Mouse (Mus musculus): ENCODE results near the gene Fgfr2. TPM values are rescaled to one million over a fixed set of nuclear protein-coding genes. Genes with fewer than 3 reads are reported as not detected.

Fgfr2 gene
- polyA plus RNA-seq, 1 experiment, result 3.0 TPM

DNA sequence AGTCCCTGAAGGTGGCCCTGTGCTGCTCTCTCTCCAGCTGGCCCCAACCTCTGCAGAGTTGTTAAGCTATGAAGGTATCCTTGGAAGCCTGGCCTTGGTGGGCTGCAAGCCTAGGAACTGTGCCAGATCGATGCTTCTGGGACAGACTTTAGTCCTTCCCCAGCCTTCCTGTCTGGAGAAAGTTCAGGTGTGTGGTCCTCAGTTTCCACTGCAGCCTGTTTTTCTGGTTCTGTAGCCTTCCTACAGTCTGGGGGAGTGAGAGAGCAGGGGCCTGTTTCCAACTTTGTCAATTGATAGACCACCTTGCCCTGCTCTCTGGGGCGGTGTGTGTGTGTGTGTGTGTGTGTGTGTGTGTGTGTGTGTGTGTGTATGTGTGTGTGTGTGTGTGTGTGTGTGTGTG lies 2431.2 kb downstream of the Fgfr2 start:
- no peak overlapping the region for H3K4me3 ChIP-seq (ENCODE audit: control insufficient read depth, low read depth, low read length)
- H3K27me3 ChIP-seq (ENCODE audit: control insufficient read depth, insufficient read depth, low read length), result no peaks in the 10 kb centered on the region
- no peak overlapping the region for H3K27ac ChIP-seq (ENCODE audit: control insufficient read depth, insufficient read depth, low read depth, low read length)
- H3K36me3 ChIP-seq (ENCODE audit: control insufficient read depth, insufficient read depth, low read length), result no peaks in the 10 kb centered on the region
- TF ChIP-seq POLR2A (IDR thresholded peaks at IDR 0.05; ENCODE audit: control insufficient read depth, low read depth, low read length) (no peak), CTCF (IDR thresholded peaks at IDR 0.05; ENCODE audit: control insufficient read depth, insufficient read depth, insufficient replicate concordance, low read depth, low read length) (no peak)
- H3K4me1 ChIP-seq (ENCODE audit: control insufficient read depth, insufficient read depth, low read length), result peaks cover 6% of the 10 kb centered on the region

DNA sequence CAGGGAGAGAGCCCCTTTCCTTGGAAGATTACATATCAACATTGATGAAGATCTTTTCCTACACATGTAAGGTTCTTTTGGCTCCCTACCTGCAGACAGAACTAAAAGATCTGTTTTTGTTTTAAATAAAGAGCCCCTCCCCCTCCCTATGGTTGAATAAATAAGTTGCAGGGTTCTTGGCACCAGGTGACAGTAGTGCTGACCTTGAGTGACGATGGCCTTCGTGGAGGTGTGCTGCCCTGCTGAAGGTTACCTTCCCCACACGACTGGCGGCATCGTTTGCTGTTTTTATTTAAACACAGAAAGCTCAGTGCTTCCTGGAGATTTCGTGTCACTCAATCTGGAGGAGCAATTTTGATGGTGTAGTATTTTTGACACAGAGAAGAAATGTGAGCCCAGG lies 2432.3 kb downstream of the Fgfr2 start:
- Histone ChIP-seq H3K4me1 (ENCODE audit: control insufficient read depth, insufficient read depth, low read length) (peaks cover 6% of the 10 kb centered on the region), H3K27ac (ENCODE audit: control insufficient read depth, insufficient read depth, low read depth, low read length) (no peak overlapping the region), H3K4me3 (ENCODE audit: control insufficient read depth, low read depth, low read length) (no peak overlapping the region), H3K27me3 (ENCODE audit: control insufficient read depth, insufficient read depth, low read length) (no peaks in the 10 kb centered on the region), H3K36me3 (ENCODE audit: control insufficient read depth, insufficient read depth, low read length) (no peaks in the 10 kb centered on the region)
- no peak for TF ChIP-seq POLR2A (IDR thresholded peaks at IDR 0.05; ENCODE audit: control insufficient read depth, low read depth, low read length)
- TF ChIP-seq CTCF (IDR thresholded peaks at IDR 0.05; ENCODE audit: control insufficient read depth, insufficient read depth, insufficient replicate concordance, low read depth, low read length), result no peak

DNA sequence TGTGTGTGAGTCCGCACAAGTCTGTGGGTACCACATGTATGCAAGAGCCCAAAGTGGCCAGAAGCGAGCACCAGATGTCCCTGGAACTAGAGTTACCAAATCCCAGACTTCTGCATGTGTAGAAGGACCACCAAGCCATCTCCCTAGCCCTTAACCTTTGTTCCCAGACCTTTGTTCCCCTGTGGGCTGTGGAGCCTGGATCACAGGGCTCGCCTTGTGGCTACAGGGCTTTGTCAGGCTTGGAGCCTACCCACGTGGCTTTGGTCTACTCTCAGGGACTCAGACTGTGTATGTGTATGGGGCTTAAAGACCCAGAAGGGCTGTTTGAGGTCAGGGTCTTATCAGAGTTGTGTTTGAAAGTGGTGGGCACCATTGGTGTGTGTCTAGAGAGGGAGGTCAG lies 2434.5 kb downstream of the Fgfr2 start:
- peaks cover 6% of the 10 kb centered on the region for H3K4me1 ChIP-seq (ENCODE audit: control insufficient read depth, insufficient read depth, low read length)
- H3K27me3 ChIP-seq (ENCODE audit: control insufficient read depth, insufficient read depth, low read length), result no peaks in the 10 kb centered on the region
- no peaks in the 10 kb centered on the region for H3K36me3 ChIP-seq (ENCODE audit: control insufficient read depth, insufficient read depth, low read length)
- TF ChIP-seq POLR2A (IDR thresholded peaks at IDR 0.05; ENCODE audit: control insufficient read depth, low read depth, low read length) (no peak), CTCF (IDR thresholded peaks at IDR 0.05; ENCODE audit: control insufficient read depth, insufficient read depth, insufficient replicate concordance, low read depth, low read length) (no peak)
- no peak overlapping the region for H3K4me3 ChIP-seq (ENCODE audit: control insufficient read depth, low read depth, low read length)
- no peak overlapping the region for H3K27ac ChIP-seq (ENCODE audit: control insufficient read depth, insufficient read depth, low read depth, low read length)

DNA sequence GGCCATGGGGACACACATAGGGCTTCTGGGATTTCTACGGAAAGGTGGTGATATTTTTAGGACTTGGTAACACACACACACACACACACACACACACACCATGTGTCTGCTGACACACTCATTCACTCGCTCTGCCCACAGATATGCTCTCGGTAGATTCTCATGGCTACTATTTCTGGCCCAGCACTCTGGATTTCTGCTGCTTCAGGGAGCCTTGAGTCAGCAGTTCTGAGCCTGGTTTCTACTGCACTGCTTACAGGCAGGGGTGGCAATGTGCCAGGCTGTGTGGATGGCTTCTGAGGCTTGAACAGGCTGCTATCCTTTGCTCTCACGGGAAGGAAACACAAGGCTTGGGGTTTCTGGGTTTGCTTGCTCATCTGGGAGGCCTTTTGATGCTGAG lies 2441.4 kb downstream of the Fgfr2 start:
- no peak overlapping the region for H3K4me3 ChIP-seq (ENCODE audit: control insufficient read depth, low read depth, low read length)
- TF ChIP-seq CTCF (IDR thresholded peaks at IDR 0.05; ENCODE audit: control insufficient read depth, insufficient read depth, insufficient replicate concordance, low read depth, low read length), result no peak
- no peak for TF ChIP-seq POLR2A (IDR thresholded peaks at IDR 0.05; ENCODE audit: control insufficient read depth, low read depth, low read length)
- no peaks in the 10 kb centered on the region for H3K27me3 ChIP-seq (ENCODE audit: control insufficient read depth, insufficient read depth, low read length)
- H3K36me3 ChIP-seq (ENCODE audit: control insufficient read depth, insufficient read depth, low read length), result no peaks in the 10 kb centered on the region
- no peaks in the 10 kb centered on the region for H3K4me1 ChIP-seq (ENCODE audit: control insufficient read depth, insufficient read depth, low read length)
- no peak overlapping the region for H3K27ac ChIP-seq (ENCODE audit: control insufficient read depth, insufficient read depth, low read depth, low read length)

DNA sequence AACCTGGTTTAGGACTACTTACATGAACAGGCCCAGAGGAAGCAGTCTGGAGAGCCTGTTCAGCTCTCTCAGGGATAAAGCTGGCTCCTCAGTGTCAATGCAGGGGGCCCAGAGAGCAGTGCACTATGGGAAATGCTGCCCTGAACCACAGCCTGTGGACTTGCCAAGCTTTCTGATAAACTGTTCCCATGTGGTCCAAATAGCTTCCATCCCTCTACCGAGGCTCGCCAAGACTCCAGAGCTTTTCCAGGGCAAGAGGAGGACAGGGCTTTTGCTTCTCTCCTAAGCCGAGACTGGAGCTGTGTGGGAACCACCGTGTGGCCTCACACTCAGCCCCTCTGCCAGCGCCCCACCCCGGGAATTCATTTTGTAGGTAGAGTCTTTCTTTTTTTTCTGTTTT lies 2444.7 kb downstream of the Fgfr2 start:
- Histone ChIP-seq H3K27me3 (ENCODE audit: control insufficient read depth, insufficient read depth, low read length) (no peaks in the 10 kb centered on the region), H3K4me3 (ENCODE audit: control insufficient read depth, low read depth, low read length) (no peak overlapping the region), H3K27ac (ENCODE audit: control insufficient read depth, insufficient read depth, low read depth, low read length) (no peak overlapping the region), H3K4me1 (ENCODE audit: control insufficient read depth, insufficient read depth, low read length) (peaks cover 2% of the 10 kb centered on the region), H3K36me3 (ENCODE audit: control insufficient read depth, insufficient read depth, low read length) (no peaks in the 10 kb centered on the region)
- TF ChIP-seq CTCF (IDR thresholded peaks at IDR 0.05; ENCODE audit: control insufficient read depth, insufficient read depth, insufficient replicate concordance, low read depth, low read length), result no peak
- no peak for TF ChIP-seq POLR2A (IDR thresholded peaks at IDR 0.05; ENCODE audit: control insufficient read depth, low read depth, low read length)

DNA sequence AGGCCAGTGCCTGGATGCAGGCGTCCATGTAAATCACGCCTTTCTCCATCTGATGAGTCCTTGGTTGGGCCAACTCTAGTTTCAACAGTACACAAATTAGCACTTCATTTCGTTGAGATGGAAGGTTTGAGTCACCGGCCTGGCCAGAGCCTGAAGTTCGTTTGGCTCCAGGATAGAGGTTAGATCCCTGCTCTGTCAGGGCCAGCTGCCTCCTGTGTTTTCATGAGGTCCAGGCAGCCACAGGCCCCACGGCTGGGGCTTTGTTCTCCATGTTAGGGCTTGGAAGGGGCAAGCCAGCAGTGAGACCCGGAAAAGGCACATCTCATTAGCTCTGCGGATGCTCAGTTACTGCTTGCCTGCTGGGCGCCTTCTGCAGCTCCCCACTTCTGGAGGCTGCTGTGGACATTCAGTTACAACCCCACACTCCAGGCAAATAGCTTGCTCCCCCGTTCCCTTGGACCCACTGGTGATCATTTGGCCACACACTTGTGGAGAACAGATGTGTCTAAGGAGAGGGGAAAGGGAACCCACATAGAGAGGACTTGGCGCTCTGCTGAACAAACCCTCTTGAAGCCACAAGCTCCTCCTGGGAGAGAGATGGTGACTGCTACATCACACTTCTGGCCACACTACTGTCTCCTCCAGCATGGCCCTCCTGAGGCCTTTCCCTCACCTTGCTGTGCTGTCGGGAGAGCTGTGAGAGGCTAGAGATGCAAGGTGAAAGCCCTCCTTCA lies 2445.4 kb downstream of the Fgfr2 start:
- H3K27me3 ChIP-seq (ENCODE audit: control insufficient read depth, insufficient read depth, low read length), result no peaks in the 10 kb centered on the region
- H3K36me3 ChIP-seq (ENCODE audit: control insufficient read depth, insufficient read depth, low read length), result no peaks in the 10 kb centered on the region
- H3K27ac ChIP-seq (ENCODE audit: control insufficient read depth, insufficient read depth, low read depth, low read length), result no peak overlapping the region
- H3K4me1 ChIP-seq (ENCODE audit: control insufficient read depth, insufficient read depth, low read length), result peaks cover 2% of the 10 kb centered on the region
- TF ChIP-seq CTCF (IDR thresholded peaks at IDR 0.05; ENCODE audit: control insufficient read depth, insufficient read depth, insufficient replicate concordance, low read depth, low read length), result no peak
- TF ChIP-seq POLR2A (IDR thresholded peaks at IDR 0.05; ENCODE audit: control insufficient read depth, low read depth, low read length), result no peak
- H3K4me3 ChIP-seq (ENCODE audit: control insufficient read depth, low read depth, low read length), result no peak overlapping the region

DNA sequence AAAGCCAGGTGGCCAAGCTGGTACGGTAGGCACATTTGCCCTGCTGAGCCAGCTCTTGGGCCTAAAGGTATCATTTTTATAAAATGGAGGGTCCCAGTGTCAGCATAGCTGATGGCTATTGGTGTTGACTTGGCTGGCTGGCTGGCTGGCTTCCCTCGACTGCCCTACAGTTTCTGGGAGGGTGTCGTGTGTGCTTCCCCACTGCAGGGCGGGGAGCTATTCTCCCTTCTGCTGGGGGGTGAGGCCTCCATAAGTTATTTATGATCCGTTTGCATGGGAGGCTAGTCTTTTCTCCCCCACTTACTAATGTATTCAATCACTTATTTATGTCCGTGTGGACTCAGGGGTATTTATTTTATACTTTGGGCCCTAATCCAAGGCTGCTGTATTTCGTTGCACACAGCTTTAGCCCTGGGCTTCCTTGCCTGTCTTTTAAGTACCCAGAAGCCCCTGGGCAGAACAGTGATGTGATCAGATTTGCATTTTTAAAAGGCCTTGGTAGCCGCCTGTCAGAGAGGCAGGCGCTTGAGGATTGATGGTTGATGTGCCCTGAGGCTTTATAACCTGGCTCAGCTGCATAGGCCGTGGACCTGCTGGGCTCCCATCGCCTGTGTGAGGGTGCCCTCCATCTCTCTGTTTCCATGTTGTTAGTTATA lies 2446.1 kb downstream of the Fgfr2 start:
- no peaks in the 10 kb centered on the region for H3K36me3 ChIP-seq (ENCODE audit: control insufficient read depth, insufficient read depth, low read length)
- no peak overlapping the region for H3K4me3 ChIP-seq (ENCODE audit: control insufficient read depth, low read depth, low read length)
- no peak overlapping the region for H3K27ac ChIP-seq (ENCODE audit: control insufficient read depth, insufficient read depth, low read depth, low read length)
- no peaks in the 10 kb centered on the region for H3K27me3 ChIP-seq (ENCODE audit: control insufficient read depth, insufficient read depth, low read length)
- no peak for TF ChIP-seq POLR2A (IDR thresholded peaks at IDR 0.05; ENCODE audit: control insufficient read depth, low read depth, low read length)
- TF ChIP-seq CTCF (IDR thresholded peaks at IDR 0.05; ENCODE audit: control insufficient read depth, insufficient read depth, insufficient replicate concordance, low read depth, low read length), result no peak
- H3K4me1 ChIP-seq (ENCODE audit: control insufficient read depth, insufficient read depth, low read length), result peaks cover 2% of the 10 kb centered on the region
